Mouse (Mus musculus): ENCODE results near the gene Mrc2.

GRCm38 (mm10) chr11:105280456-105280855 is 12.0 kb upstream of the Mrc2 start:
- TF ChIP-seq MAFK (IDR thresholded peaks at IDR 0.05; ENCODE audit: insufficient read depth, low read depth, low read length) (no peak), HCFC1 (IDR thresholded peaks at IDR 0.05; ENCODE audit: borderline replicate concordance, insufficient read depth, low read length) (no peak), CHD2 (IDR thresholded peaks at IDR 0.05; ENCODE audit: low read depth, low read length) (no peak), ZC3H11A (IDR thresholded peaks at IDR 0.05; ENCODE audit: borderline replicate concordance, low read depth, low read length) (no peak)

All from ES-E14 (cell line).